Mouse (Mus musculus): Measurements from ENCODE around the gene Fam49a. TPM values are rescaled to one million over a fixed set of nuclear protein-coding genes. Genes with fewer than 3 reads are reported as not detected.
A peak's percentile ranks its signal among the peaks of the same experiment; 100 is the strongest.

Gene Fam49a
- total and polyA plus RNA-seq, 3 experiments, result 4.1 to 9.8 (median 7.1) TPM

DNA sequence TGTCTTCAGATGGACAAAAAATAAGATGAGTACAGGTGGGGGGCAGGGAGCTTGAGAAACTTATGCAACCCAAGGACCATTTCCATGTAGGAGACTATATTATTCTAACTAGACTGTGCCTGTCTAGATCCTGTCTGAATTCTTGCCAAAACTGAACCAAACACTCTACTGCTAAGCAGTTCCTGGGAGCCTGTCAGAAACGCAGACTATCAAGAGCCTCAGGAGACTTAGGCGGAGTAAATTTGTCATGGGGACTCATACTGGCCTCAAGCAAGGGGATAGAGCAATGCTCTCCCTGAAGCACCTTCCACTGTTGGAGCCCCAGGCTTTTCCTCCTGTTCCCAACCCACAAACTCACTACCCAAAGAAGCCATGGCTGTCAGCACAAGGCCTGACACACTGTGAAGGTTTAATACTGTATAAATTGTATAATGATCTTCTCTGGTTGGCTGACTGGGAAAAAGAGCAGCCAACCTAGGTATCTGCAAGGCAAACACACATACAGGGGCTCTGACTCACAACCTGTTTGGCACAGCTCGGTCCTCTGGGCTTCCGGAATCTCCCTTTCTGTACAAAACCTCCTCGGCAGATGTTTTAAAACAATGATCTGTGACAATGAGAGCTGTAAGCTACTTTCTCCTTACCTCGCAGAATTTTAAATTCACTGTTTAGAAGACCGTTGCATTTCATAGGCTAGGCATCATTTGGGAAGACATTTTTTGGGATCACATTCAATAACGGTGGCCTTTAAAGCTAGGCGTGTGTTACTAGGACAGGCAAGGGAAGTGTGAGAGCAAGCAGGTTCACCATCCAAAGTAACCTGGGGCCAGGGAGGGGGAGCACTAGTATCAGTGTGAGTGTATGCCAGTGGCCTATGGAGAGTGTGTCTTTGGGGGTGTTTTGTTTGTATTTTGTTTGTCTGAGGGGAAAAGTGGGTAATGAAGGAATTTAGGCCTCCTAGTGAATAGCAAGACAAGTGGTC lies 669 bp upstream of the Fam49a start:
- no peaks in the 10 kb centered on the region for H3K27me3 ChIP-seq (ENCODE audit: control insufficient read depth, insufficient read depth, low read length)
- H3K4me3 ChIP-seq, result peak overlapping the region; percentile 88
- DNase-seq, result no peak
- intact Hi-C loops (cut with DNase I), result loop anchor here (5.0 kb wide), 3 partner anchors 39 to 84 kb away; no protein-coding TSS in a partner anchor
- no peaks in the 10 kb centered on the region for H3K79me2 ChIP-seq (replicated peaks; ENCODE audit: control insufficient read depth, insufficient read depth, low read length)
- WGBS, result 47% methylated on average over 9 of the region's 9 CpGs
- peak overlapping the region; percentile 46; the same call in 1 of the 2 replicates for H3K9ac ChIP-seq (ENCODE audit: low read depth, low read length)
- H3K4me1 ChIP-seq (ENCODE audit: control insufficient read depth, insufficient read depth, low read length), result peaks cover 10% of the 10 kb centered on the region
- peak overlapping the region; percentile 68 for H3K27ac ChIP-seq
- TF ChIP-seq EP300 (IDR thresholded peaks at IDR 0.05; ENCODE audit: insufficient read depth, low read depth, low read length), result no peak
- no peak for TF ChIP-seq POLR2A (IDR thresholded peaks at IDR 0.05; ENCODE audit: insufficient read depth, low read depth, low read length)
- TF ChIP-seq CTCF (IDR thresholded peaks at IDR 0.05), result no peak
- peaks cover 11% of the 10 kb centered on the region for H3K36me3 ChIP-seq (ENCODE audit: control insufficient read depth, insufficient read depth, low read length)

DNA sequence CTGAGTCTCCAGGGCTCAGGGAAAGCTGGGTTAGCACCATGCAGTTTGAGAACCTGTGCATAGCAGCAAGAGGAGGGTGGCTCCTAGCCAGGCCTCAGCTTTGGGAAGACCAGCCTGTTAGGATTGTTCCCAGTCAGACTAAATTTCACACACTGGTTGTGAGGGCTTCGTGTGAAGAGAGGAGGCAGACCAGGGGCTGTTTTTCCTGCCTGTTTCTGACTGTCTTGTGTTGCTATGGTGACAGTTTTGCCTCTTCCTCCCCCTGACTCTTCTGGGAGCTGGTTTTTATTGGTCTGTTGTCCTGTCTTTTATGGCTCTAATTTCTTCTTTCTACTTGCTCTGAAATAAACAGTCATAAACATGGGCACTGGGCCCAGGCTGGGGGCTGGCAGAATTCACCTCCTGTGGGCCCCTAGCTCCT lies 1.4 kb downstream of the Fam49a start:
- 24% methylated on average over 1 of the region's 1 CpGs for WGBS
- H3K27me3 ChIP-seq (ENCODE audit: control insufficient read depth, insufficient read depth, low read length), result no peaks in the 10 kb centered on the region
- peaks cover 16% of the 10 kb centered on the region for H3K4me1 ChIP-seq (ENCODE audit: control insufficient read depth, insufficient read depth, low read length)
- TF ChIP-seq POLR2A (IDR thresholded peaks at IDR 0.05; ENCODE audit: insufficient read depth, low read depth, low read length) (no peak), CTCF (IDR thresholded peaks at IDR 0.05) (no peak), EP300 (IDR thresholded peaks at IDR 0.05; ENCODE audit: insufficient read depth, low read depth, low read length) (no peak)
- peak in 1 of 2 experiments; percentile 46 for DNase-seq
- H3K27ac ChIP-seq, result peak overlapping the region; percentile 93
- H3K4me3 ChIP-seq, result peak overlapping the region; percentile 88
- H3K79me2 ChIP-seq (replicated peaks; ENCODE audit: control insufficient read depth, insufficient read depth, low read length), result no peaks in the 10 kb centered on the region
- intact Hi-C loops (cut with DNase I), result loop anchor here (2.0 to 5.0 kb wide), 4 partner anchors 39 to 86 kb away; no protein-coding TSS in a partner anchor
- peaks cover 16% of the 10 kb centered on the region for H3K36me3 ChIP-seq (ENCODE audit: control insufficient read depth, insufficient read depth, low read length)
- H3K9ac ChIP-seq (ENCODE audit: low read depth, low read length), result peak overlapping the region; percentile 49

DNA sequence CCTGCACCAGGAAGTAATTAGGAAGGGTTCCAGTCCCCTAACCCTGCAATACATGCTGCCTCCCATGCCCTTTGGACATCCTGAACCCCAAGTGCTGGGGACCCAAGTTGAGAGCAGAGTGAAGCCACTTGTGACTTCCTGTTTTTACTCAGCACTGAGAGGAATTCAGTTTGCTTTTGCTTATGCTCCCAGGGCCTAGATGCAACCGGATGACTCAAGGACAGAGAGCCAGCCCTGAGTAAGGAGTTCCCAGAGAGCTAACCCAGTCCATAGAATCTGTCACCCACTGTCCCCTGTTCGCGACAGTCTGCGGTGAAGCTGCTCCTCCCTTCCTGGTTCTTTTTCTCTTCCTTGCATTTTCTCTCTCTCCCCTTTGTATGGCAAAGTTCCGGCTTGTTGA lies 2.2 kb downstream of the Fam49a start:
- DNase-seq, result peak; percentile 41 to 43
- intact Hi-C loops (cut with DNase I), result loop anchor here (5.0 kb wide), 3 partner anchors 38 to 87 kb away; no protein-coding TSS in a partner anchor
- Histone ChIP-seq H3K27me3 (ENCODE audit: control insufficient read depth, insufficient read depth, low read length) (no peaks in the 10 kb centered on the region), H3K4me3 (peak overlapping the region; percentile 88), H3K36me3 (ENCODE audit: control insufficient read depth, insufficient read depth, low read length) (peaks cover 16% of the 10 kb centered on the region), H3K27ac (peak overlapping the region; percentile 93), H3K79me2 (replicated peaks; ENCODE audit: control insufficient read depth, insufficient read depth, low read length) (no peaks in the 10 kb centered on the region), H3K9ac (ENCODE audit: low read depth, low read length) (peak overlapping the region; percentile 4; the same call in 1 of the 2 replicates), H3K4me1 (ENCODE audit: control insufficient read depth, insufficient read depth, low read length) (peaks cover 16% of the 10 kb centered on the region)
- WGBS, result 44% methylated on average over 5 of the region's 5 CpGs
- no peak for TF ChIP-seq POLR2A (IDR thresholded peaks at IDR 0.05; ENCODE audit: insufficient read depth, low read depth, low read length)
- no peak for TF ChIP-seq CTCF (IDR thresholded peaks at IDR 0.05)
- no peak for TF ChIP-seq EP300 (IDR thresholded peaks at IDR 0.05; ENCODE audit: insufficient read depth, low read depth, low read length)

DNA sequence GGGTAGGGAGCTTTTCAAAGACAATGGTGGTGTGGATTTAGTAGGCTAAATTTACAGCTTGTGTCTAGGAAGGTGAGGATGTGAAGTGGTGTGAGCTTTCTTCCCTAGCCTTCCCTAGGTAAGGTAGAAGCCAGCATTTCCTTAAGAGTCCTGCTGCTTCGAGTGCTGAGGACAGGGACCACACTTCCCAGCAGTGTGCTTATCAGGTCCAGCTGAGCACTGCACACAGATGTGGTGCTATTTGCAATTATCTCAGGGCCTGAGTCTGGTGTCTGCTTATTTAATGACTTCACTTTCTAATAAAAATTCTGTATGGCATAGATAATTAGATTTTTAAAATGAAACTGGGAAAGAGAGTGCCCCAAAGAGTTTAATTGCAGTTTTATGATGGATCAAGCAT lies 4.6 kb downstream of the Fam49a start:
- H3K4me3 ChIP-seq, result no peak overlapping the region
- TF ChIP-seq POLR2A (IDR thresholded peaks at IDR 0.05; ENCODE audit: insufficient read depth, low read depth, low read length) (no peak), EP300 (IDR thresholded peaks at IDR 0.05; ENCODE audit: insufficient read depth, low read depth, low read length) (no peak), CTCF (IDR thresholded peaks at IDR 0.05) (no peak)
- no peak overlapping the region for H3K9ac ChIP-seq (ENCODE audit: low read depth, low read length)
- 52% methylated on average over 1 of the region's 1 CpGs for WGBS
- DNase-seq, result no peak
- no peaks in the 10 kb centered on the region for H3K27me3 ChIP-seq (ENCODE audit: control insufficient read depth, insufficient read depth, low read length)
- no peak overlapping the region for H3K27ac ChIP-seq
- 0 out of 2 replicates have a peak, but pooled peaks cover 3% of the 10 kb centered on the region for H3K79me2 ChIP-seq (replicated peaks; ENCODE audit: control insufficient read depth, insufficient read depth, low read length)
- peaks cover 21% of the 10 kb centered on the region for H3K4me1 ChIP-seq (ENCODE audit: control insufficient read depth, insufficient read depth, low read length)
- intact Hi-C loops (cut with DNase I), result no loop called here
- H3K36me3 ChIP-seq (ENCODE audit: control insufficient read depth, insufficient read depth, low read length), result peaks cover 16% of the 10 kb centered on the region

DNA sequence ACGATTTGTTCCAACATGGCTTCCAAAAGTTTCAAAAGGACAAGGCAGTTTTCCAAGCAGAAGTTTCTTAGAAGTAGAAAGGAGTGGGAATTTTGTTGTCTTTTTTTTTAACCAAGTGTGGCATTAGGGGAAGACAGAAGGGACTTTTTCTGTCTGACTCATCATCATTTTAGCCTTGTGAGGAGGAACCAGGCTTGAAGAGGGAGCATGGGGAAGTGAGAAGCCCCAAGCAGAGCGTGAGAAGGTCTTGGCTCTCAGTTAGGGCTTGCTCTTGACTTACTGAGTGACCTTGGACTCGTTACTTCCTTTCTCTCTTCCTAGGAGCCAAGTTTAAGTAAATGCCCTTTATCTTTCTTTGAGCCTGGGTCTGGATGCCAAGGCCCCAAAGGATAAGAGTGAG lies 8.6 kb downstream of the Fam49a start:
- Histone ChIP-seq H3K4me1 (ENCODE audit: control insufficient read depth, insufficient read depth, low read length) (peaks cover 22% of the 10 kb centered on the region), H3K9ac (ENCODE audit: low read depth, low read length) (no peak overlapping the region), H3K4me3 (no peak overlapping the region), H3K79me2 (replicated peaks; ENCODE audit: control insufficient read depth, insufficient read depth, low read length) (peaks cover 4% of the 10 kb centered on the region), H3K36me3 (ENCODE audit: control insufficient read depth, insufficient read depth, low read length) (peaks cover 9% of the 10 kb centered on the region), H3K27ac (no peak overlapping the region), H3K27me3 (ENCODE audit: control insufficient read depth, insufficient read depth, low read length) (no peaks in the 10 kb centered on the region)
- no peak for TF ChIP-seq POLR2A (IDR thresholded peaks at IDR 0.05; ENCODE audit: insufficient read depth, low read depth, low read length)
- no peak for TF ChIP-seq CTCF (IDR thresholded peaks at IDR 0.05)
- TF ChIP-seq EP300 (IDR thresholded peaks at IDR 0.05; ENCODE audit: insufficient read depth, low read depth, low read length), result no peak
- DNase-seq, result no peak
- WGBS, result 48% methylated on average over 3 of the region's 3 CpGs
- intact Hi-C loops (cut with DNase I), result no loop called here
